Mouse (Mus musculus) hindbrain, embryonic 11.5 days (tissue): ENCODE data around the gene B4galt4. TPM values are rescaled to one million over a fixed set of nuclear protein-coding genes. Genes with fewer than 3 reads are reported as not detected.
A peak's percentile ranks its signal among the peaks of the same experiment; 100 is the strongest.

ENCODE experiments used
- ATAC-seq: fragments of 200-750 bp; cut with Nextera tagmentation; 2 replicates; pipeline ENCODE4 v1.8.0; 2017; ENCODE audit warnings: mild to moderate bottlenecking, moderate TSS enrichment, moderate library complexity; ENCODE audit not compliant: low FRiP score
- DNase-seq: peaks from one replicate; pipeline ENCODE4 v3.0.0-alpha.2; 2015; ENCODE audit warnings: low spot score
- H3K27ac ChIP-seq: fragments of 300-500 bp; sonication (generic); 2 replicates; pipeline ENCODE4 v1.5.1; 2014; ENCODE audit warnings: mild to moderate bottlenecking, low read depth, low read length
- H3K27me3 ChIP-seq: fragments of 300-500 bp; sonication (generic); 2 replicates; pipeline ENCODE4 v1.6.1; 2014; ENCODE audit warnings: mild to moderate bottlenecking, low read length, moderate library complexity, mixed read lengths; ENCODE audit not compliant: control insufficient read depth, insufficient read depth
- H3K36me3 ChIP-seq: fragments of 300-500 bp; sonication (generic); 2 replicates; pipeline ENCODE4 v1.6.1; 2014; ENCODE audit warnings: mild to moderate bottlenecking, low read length, moderate library complexity, mixed read lengths; ENCODE audit not compliant: control insufficient read depth, insufficient read depth
- H3K4me1 ChIP-seq: fragments of 300-500 bp; sonication (generic); replicated peaks from 2 replicates; pipeline ENCODE4 v1.6.1; 2014; ENCODE audit warnings: low read length, mixed read lengths; ENCODE audit not compliant: control insufficient read depth, insufficient read depth
- H3K4me2 ChIP-seq: fragments of 300-500 bp; sonication (generic); replicated peaks from 2 replicates; pipeline ENCODE4 v1.6.1; 2014; ENCODE audit warnings: mild to moderate bottlenecking, low read depth, low read length
- H3K4me3 ChIP-seq: fragments of 300-500 bp; sonication (generic); 2 replicates; pipeline ENCODE4 v1.5.1; 2014; ENCODE audit warnings: low read depth, low read length
- H3K9ac ChIP-seq: fragments of 300-500 bp; sonication (generic); 2 replicates; pipeline ENCODE4 v1.6.1; 2014; ENCODE audit warnings: low read depth, low read length
- H3K9me3 ChIP-seq: fragments of 300-500 bp; sonication (generic); 2 replicates; pipeline ENCODE4 v1.6.1; 2016; ENCODE audit warnings: low read length; ENCODE audit not compliant: control insufficient read depth
- WGBS: fragments of 180-500 bp; shearing (Covaris S2); extraction: QIAGEN DNeasy Blood & Tissue Kit; methylation state at CpG from one replicate; pipeline ENCODE4 v1.1.7; 2014; 5-methylcytosine and 5-hydroxymethylcytosine counted together
- polyA plus RNA-seq: library from polyadenylated mRNA; unstranded; fragments of >200 nt; fragmentation: Nextera tagmentation; extraction: Ambion mirVana; gene quantifications from 2 replicates; pipeline ENCODE4 v1.2.1, GENCODE M21; 2014

Gene B4galt4
- polyA plus RNA-seq, 1 experiment from 2014 or later: 31.1 TPM

DNA sequence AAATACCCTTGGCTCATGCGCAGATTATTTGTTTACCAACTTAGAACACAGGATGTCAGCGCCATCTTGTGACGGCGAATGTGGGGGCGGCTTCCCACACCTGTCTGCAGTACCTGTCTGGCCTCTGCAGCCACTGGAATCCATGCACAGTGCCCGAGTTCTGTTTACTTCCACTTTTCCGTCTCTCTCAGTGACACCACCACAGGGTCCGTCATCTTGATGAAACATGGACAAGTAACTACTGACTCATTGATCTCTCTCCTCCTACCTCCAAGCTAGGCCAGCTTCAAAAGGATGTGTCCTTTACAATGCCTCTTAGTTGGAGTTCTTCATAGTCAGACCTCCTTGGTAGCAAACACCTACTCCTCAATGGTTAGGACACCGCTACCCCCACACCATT is 20.7 kb upstream of the B4galt4 start:
- no peak overlapping the region for H3K4me3 ChIP-seq
- H3K9me3 ChIP-seq: no peaks in the 10 kb centered on the region
- no peaks in the 10 kb centered on the region for H3K27me3 ChIP-seq
- H3K9ac ChIP-seq: no peak overlapping the region
- no peak overlapping the region for H3K4me2 ChIP-seq
- 94% methylated on average over 8 of the region's 9 CpGs for WGBS
- ATAC-seq: no peak
- DNase-seq: no peak
- H3K36me3 ChIP-seq: no peaks in the 10 kb centered on the region
- H3K4me1 ChIP-seq: no peaks in the 10 kb centered on the region
- H3K27ac ChIP-seq: no peak overlapping the region

GRCm38 (mm10) chr16:38724256-38724655 is 17.8 kb upstream of the B4galt4 start:
- Histone ChIP-seq H3K36me3 (no peaks in the 10 kb centered on the region), H3K27ac (no peak overlapping the region), H3K9me3 (no peaks in the 10 kb centered on the region), H3K27me3 (no peaks in the 10 kb centered on the region), H3K4me1 (no peaks in the 10 kb centered on the region), H3K4me2 (no peak overlapping the region), H3K4me3 (no peak overlapping the region), H3K9ac (no peak overlapping the region)
- 80% methylated on average over 8 of the region's 8 CpGs for WGBS
- ATAC-seq: no peak
- no peak for DNase-seq

- DNase-seq (no peak), ATAC-seq (no peak)
- H3K4me1 ChIP-seq: no peaks in the 10 kb centered on the region
- 72% methylated on average over 13 of the region's 13 CpGs for WGBS
- no peaks in the 10 kb centered on the region for H3K36me3 ChIP-seq
- H3K9me3 ChIP-seq: no peaks in the 10 kb centered on the region
- no peak overlapping the region for H3K4me2 ChIP-seq
- no peaks in the 10 kb centered on the region for H3K27me3 ChIP-seq
- H3K9ac ChIP-seq: no peak overlapping the region
- no peak overlapping the region for H3K4me3 ChIP-seq
- no peak overlapping the region for H3K27ac ChIP-seq
These were observed 17.1 kb upstream of the B4galt4 start for GRCm38 (mm10) chr16:38724974-38725373.

- Histone ChIP-seq H3K4me3 (no peak overlapping the region), H3K4me1 (no peaks in the 10 kb centered on the region), H3K27me3 (no peaks in the 10 kb centered on the region), H3K9ac (no peak overlapping the region), H3K9me3 (no peaks in the 10 kb centered on the region), H3K4me2 (no peak overlapping the region), H3K36me3 (no peaks in the 10 kb centered on the region), H3K27ac (no peak overlapping the region)
- ATAC-seq: no peak
- no peak for DNase-seq
- 90% methylated on average over 15 of the region's 15 CpGs for WGBS
These were observed 13.4 kb upstream of the B4galt4 start for GRCm38 (mm10) chr16:38728576-38729132.

DNA sequence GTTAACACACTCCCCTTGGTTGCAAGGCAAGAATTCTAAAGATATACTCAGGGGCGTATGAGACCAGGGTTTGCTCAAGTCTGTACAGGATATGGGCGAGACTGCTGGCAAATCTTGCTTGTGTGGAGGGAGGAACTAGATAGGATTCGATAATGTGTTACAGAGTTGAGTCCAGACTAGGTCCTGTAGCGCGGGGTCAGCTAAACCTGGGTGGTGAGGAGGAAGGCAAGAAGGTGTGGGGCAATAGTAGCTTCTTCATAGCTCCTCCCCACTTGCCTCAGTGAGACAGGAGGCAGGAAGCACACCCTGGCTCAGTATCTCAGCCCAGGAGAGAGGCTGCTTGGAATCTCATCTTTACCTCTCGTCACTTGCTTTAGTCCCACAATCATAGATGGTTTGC is 12.9 kb upstream of the B4galt4 start:
- no peak overlapping the region for H3K9ac ChIP-seq
- no peaks in the 10 kb centered on the region for H3K36me3 ChIP-seq
- no peaks in the 10 kb centered on the region for H3K9me3 ChIP-seq
- no peaks in the 10 kb centered on the region for H3K27me3 ChIP-seq
- no peak overlapping the region for H3K4me2 ChIP-seq
- H3K27ac ChIP-seq: no peak overlapping the region
- no peaks in the 10 kb centered on the region for H3K4me1 ChIP-seq
- WGBS: 86% methylated on average over 6 of the region's 6 CpGs
- no peak overlapping the region for H3K4me3 ChIP-seq
- ATAC-seq (no peak), DNase-seq (no peak)

- H3K9ac ChIP-seq: no peak overlapping the region
- H3K4me1 ChIP-seq: no peaks in the 10 kb centered on the region
- H3K9me3 ChIP-seq: no peaks in the 10 kb centered on the region
- no peak overlapping the region for H3K27ac ChIP-seq
- H3K27me3 ChIP-seq: no peaks in the 10 kb centered on the region
- no peak for ATAC-seq
- H3K36me3 ChIP-seq: no peaks in the 10 kb centered on the region
- no peak overlapping the region for H3K4me2 ChIP-seq
- DNase-seq: peak; percentile 43
- WGBS: 66% methylated on average over 15 of the region's 15 CpGs
- no peak overlapping the region for H3K4me3 ChIP-seq
These were observed 12.3 kb upstream of the B4galt4 start for GRCm38 (mm10) chr16:38729610-38730288.

GRCm38 (mm10) chr16:38730921-38731320 is 11.1 kb upstream of the B4galt4 start:
- no peaks in the 10 kb centered on the region for H3K27me3 ChIP-seq
- H3K9ac ChIP-seq: no peak overlapping the region
- DNase-seq (no peak), ATAC-seq (no peak)
- H3K4me1 ChIP-seq: no peaks in the 10 kb centered on the region
- no peaks in the 10 kb centered on the region for H3K9me3 ChIP-seq
- no peak overlapping the region for H3K4me2 ChIP-seq
- H3K27ac ChIP-seq: no peak overlapping the region
- H3K36me3 ChIP-seq: no peaks in the 10 kb centered on the region
- WGBS: 67% methylated on average over 8 of the region's 8 CpGs
- H3K4me3 ChIP-seq: no peak overlapping the region

DNA sequence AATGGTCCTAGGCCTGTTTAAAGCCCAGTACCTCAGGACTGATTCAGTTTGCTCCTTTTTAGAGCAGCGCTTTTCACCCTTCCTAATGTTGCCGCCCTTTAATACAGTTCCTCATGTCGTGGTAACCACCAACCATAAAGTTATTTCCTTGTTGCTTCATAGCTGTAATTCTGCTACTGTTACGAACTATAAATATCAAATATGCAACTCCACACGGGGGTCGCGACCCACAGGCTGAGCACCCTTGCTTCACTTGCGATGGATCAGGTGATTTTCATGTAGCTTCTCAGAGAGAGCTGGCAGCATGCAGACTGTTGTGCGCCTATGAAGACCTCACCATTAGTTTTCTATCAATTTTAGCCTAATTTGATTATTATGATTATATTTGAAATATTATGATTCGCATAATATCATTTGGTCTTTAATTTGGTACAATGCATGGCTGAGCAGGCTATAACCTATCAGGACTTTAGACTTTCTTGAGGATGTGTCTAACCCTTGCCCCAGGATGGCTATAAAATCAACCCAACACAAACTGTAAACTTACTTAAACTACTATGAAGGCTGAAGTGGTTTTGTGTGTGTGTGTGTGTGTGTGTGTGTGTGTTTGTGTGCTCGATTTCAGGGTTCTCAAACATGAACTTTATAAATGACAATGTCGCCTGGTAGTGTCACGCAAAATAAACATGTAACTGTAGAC is 710 bp upstream of the B4galt4 start:
- Histone ChIP-seq H3K4me1 (no peaks in the 10 kb centered on the region), H3K9me3 (no peaks in the 10 kb centered on the region), H3K4me2 (peak overlapping the region; percentile 91), H3K36me3 (no peaks in the 10 kb centered on the region), H3K27me3 (no peaks in the 10 kb centered on the region), H3K27ac (no peak overlapping the region), H3K4me3 (peak overlapping the region; percentile 78), H3K9ac (no peak overlapping the region)
- 83% methylated on average over 13 of the region's 13 CpGs for WGBS
- no peak for DNase-seq
- peak; percentile 12; the same call in 1 of the 2 replicates for ATAC-seq
